Mouse (Mus musculus): ENCODE data around the gene Sh3pxd2a. TPM values are rescaled to one million over a fixed set of nuclear protein-coding genes. Genes with fewer than 3 reads are reported as not detected.

Gene Sh3pxd2a
- polyA plus RNA-seq, 1 experiment from 2014 or later = 1.8 TPM

GRCm38 (mm10) chr19:47210432-47210831, 253.8 kb downstream of the Sh3pxd2a start:
- 97% methylated on average over 4 of the region's 4 CpGs for WGBS
- no peak overlapping the region for H3K4me3 ChIP-seq (ENCODE audit: low read length)
- H3K4me2 ChIP-seq (ENCODE audit: low read length) = no peak overlapping the region
- H3K9ac ChIP-seq (ENCODE audit: low read depth, low read length) = no peak overlapping the region
- ATAC-seq = no peak
- no peak overlapping the region for H3K27ac ChIP-seq (ENCODE audit: low read depth, low read length)
- peaks cover 9% of the 10 kb centered on the region for H3K4me1 ChIP-seq (ENCODE audit: control insufficient read depth, insufficient read depth, low read depth, low read length)
- no peaks in the 10 kb centered on the region for H3K27me3 ChIP-seq (replicated peaks; ENCODE audit: control insufficient read depth, insufficient read depth, low read length)
- H3K9me3 ChIP-seq (ENCODE audit: control insufficient read depth, low read length) = no peaks in the 10 kb centered on the region
- H3K36me3 ChIP-seq (ENCODE audit: control insufficient read depth, insufficient read depth, low read length) = no peaks in the 10 kb centered on the region

Small RNA genes lying within 50 kb of the gene (microRNA-seq; reads per million reads assigned to microRNA genes)
- gene Mir6995 = not detected

Other genes with a start within 250 kb of the Sh3pxd2a start
- 28.2 and 32.1 TPM in 2 replicates for gene Stn1, start 73.1 kb upstream of the Sh3pxd2a start, polyA plus RNA-seq (2015; fragmentation: Nextera tagmentation; extraction: Ambion mirVana)
- 5.6 and 5.8 TPM in 2 replicates for gene Slk, start 115.3 kb upstream of the Sh3pxd2a start, polyA plus RNA-seq (2015; fragmentation: Nextera tagmentation; extraction: Ambion mirVana)
- gene Col17a1, start 227.7 kb upstream of the Sh3pxd2a start, polyA plus RNA-seq (2015; fragmentation: Nextera tagmentation; extraction: Ambion mirVana) = 0.39 and 0.44 TPM in 2 replicates

All from hindbrain, embryonic 16.5 days (tissue).